Mouse (Mus musculus) hindbrain, embryonic 12.5 days (tissue): ENCODE results near the gene Zfp341. TPM values are rescaled to one million over a fixed set of nuclear protein-coding genes. Genes with fewer than 3 reads are reported as not detected.

Source experiments
- ATAC-seq: fragments of 200-750 bp; cut with Nextera tagmentation; 2 replicates; pipeline ENCODE4 v1.8.0; 2017; ENCODE audit warnings: moderate TSS enrichment; ENCODE audit not compliant: low FRiP score
- H3K27ac ChIP-seq: fragments of 300-500 bp; sonication (generic); 2 replicates; pipeline ENCODE4 v1.5.1; 2016; ENCODE audit warnings: mild to moderate bottlenecking
- H3K27me3 ChIP-seq: fragments of 300-500 bp; sonication (generic); 2 replicates; pipeline ENCODE4 v1.6.1; 2016; ENCODE audit warnings: mild to moderate bottlenecking
- H3K36me3 ChIP-seq: fragments of 300-500 bp; sonication (generic); 2 replicates; pipeline ENCODE4 v1.6.1; 2016; ENCODE audit warnings: mild to moderate bottlenecking
- H3K4me1 ChIP-seq: fragments of 300-500 bp; sonication (generic); 2 replicates; pipeline ENCODE4 v1.6.1; 2016
- H3K4me2 ChIP-seq: fragments of 300-500 bp; sonication (generic); replicated peaks from 2 replicates; pipeline ENCODE4 v1.6.1; 2016; ENCODE audit warnings: mild to moderate bottlenecking
- H3K4me3 ChIP-seq: fragments of 300-500 bp; sonication (generic); 2 replicates; pipeline ENCODE4 v1.5.1; 2016; ENCODE audit warnings: mild to moderate bottlenecking
- H3K9ac ChIP-seq: fragments of 300-500 bp; sonication (generic); 2 replicates; pipeline ENCODE4 v1.6.1; 2016; ENCODE audit warnings: mild to moderate bottlenecking, moderate library complexity
- H3K9me3 ChIP-seq: fragments of 300-500 bp; sonication (generic); replicated peaks from 2 replicates; pipeline ENCODE4 v1.6.1; 2016; ENCODE audit warnings: mild to moderate bottlenecking
- WGBS: fragments of 180-500 bp; shearing (Covaris S2); methylation state at CpG from one replicate; pipeline ENCODE4 v1.1.7; 2016; 5-methylcytosine and 5-hydroxymethylcytosine counted together
- polyA plus RNA-seq: library from polyadenylated mRNA; unstranded; fragments of >200 nt; fragmentation: Nextera tagmentation; extraction: Ambion mirVana; gene quantifications from 2 replicates; pipeline ENCODE4 v1.2.1, GENCODE M21; 2016

Zfp341 gene
- polyA plus RNA-seq, 1 experiment from 2014 or later, result 1.1 TPM

- no peak for ATAC-seq
- H3K27me3 ChIP-seq, result no peaks in the 10 kb centered on the region
- no peak overlapping the region for H3K4me2 ChIP-seq
- H3K4me3 ChIP-seq, result no peak overlapping the region
- 92% methylated on average over 6 of the region's 6 CpGs for WGBS
- no peak overlapping the region for H3K27ac ChIP-seq
- no peak overlapping the region for H3K9ac ChIP-seq
- peaks cover 4% of the 10 kb centered on the region; the same call in 1 of the 2 replicates for H3K9me3 ChIP-seq
- H3K36me3 ChIP-seq, result peaks cover 56% of the 10 kb centered on the region
- H3K4me1 ChIP-seq, result no peaks in the 10 kb centered on the region
Measured at GRCm38 (mm10) chr2:154642712-154643385, 29.8 kb downstream of the Zfp341 start.

DNA sequence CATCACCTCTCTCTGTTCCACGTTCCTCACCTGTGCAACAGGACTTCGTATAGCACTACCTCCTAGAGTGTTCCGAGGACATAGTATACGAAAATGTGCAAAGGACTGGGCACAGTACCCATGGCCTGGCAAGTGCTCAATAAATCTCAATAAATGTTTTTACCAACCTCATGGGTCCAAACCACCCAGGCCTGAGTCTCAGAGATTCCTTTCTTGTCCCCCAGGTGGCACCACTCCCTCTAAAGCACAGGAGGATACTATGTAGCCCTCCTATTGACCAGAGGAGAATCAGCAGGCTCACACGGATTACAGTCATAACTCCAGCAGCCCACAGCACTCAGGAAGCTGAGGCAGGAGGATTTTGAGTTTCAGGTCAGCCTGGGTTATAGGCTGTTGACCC, 33.5 kb downstream of the Zfp341 start:
- WGBS, result 83% methylated on average over 5 of the region's 5 CpGs
- H3K27ac ChIP-seq, result no peak overlapping the region
- H3K36me3 ChIP-seq, result peaks cover 39% of the 10 kb centered on the region
- no peaks in the 10 kb centered on the region for H3K9me3 ChIP-seq
- no peak for ATAC-seq
- no peak overlapping the region for H3K4me3 ChIP-seq
- no peaks in the 10 kb centered on the region for H3K27me3 ChIP-seq
- no peak overlapping the region for H3K9ac ChIP-seq
- no peak overlapping the region for H3K4me2 ChIP-seq
- no peaks in the 10 kb centered on the region for H3K4me1 ChIP-seq

GRCm38 (mm10) chr2:154648086-154648485, 35.0 kb downstream of the Zfp341 start:
- H3K4me1 ChIP-seq, result no peaks in the 10 kb centered on the region
- peaks cover 26% of the 10 kb centered on the region for H3K36me3 ChIP-seq
- no peak overlapping the region for H3K9ac ChIP-seq
- no peaks in the 10 kb centered on the region for H3K9me3 ChIP-seq
- H3K4me2 ChIP-seq, result no peak overlapping the region
- no peak for ATAC-seq
- H3K27ac ChIP-seq, result no peak overlapping the region
- WGBS, result 27% methylated on average over 3 of the region's 3 CpGs
- H3K27me3 ChIP-seq, result no peaks in the 10 kb centered on the region
- no peak overlapping the region for H3K4me3 ChIP-seq

- WGBS, result 85% methylated on average over 3 of the region's 3 CpGs
- no peaks in the 10 kb centered on the region for H3K27me3 ChIP-seq
- H3K4me2 ChIP-seq, result no peak overlapping the region
- H3K4me1 ChIP-seq, result no peaks in the 10 kb centered on the region
- no peak overlapping the region for H3K9ac ChIP-seq
- no peak overlapping the region for H3K27ac ChIP-seq
- H3K9me3 ChIP-seq, result no peaks in the 10 kb centered on the region
- H3K36me3 ChIP-seq, result peaks cover 8% of the 10 kb centered on the region; the same call in 1 of the 2 replicates
- no peak overlapping the region for H3K4me3 ChIP-seq
- no peak for ATAC-seq
Measured at GRCm38 (mm10) chr2:154650404-154650803, 37.3 kb downstream of the Zfp341 start.

GRCm38 (mm10) chr2:154651363-154651762, 38.3 kb downstream of the Zfp341 start, which contains the start of gene Chmp4b:
Gene Chmp4b, plus strand, starts transcription at chr2:154651705.
- no peak within 1 kb of the TSS for H3K4me2 ChIP-seq
- no peak within 1 kb of the TSS for H3K4me3 ChIP-seq
- no peaks in the 10 kb centered on the region for H3K36me3 ChIP-seq
- 54% methylated on average over 8 of the region's 8 CpGs for WGBS
- no peaks in the 10 kb centered on the region for H3K27me3 ChIP-seq
- ATAC-seq, result no peak
- no peaks in the 10 kb centered on the region for H3K4me1 ChIP-seq
- no peak within 1 kb of the TSS for H3K27ac ChIP-seq
- no peaks in the 10 kb centered on the region for H3K9me3 ChIP-seq
- H3K9ac ChIP-seq, result no peak within 1 kb of the TSS

DNA sequence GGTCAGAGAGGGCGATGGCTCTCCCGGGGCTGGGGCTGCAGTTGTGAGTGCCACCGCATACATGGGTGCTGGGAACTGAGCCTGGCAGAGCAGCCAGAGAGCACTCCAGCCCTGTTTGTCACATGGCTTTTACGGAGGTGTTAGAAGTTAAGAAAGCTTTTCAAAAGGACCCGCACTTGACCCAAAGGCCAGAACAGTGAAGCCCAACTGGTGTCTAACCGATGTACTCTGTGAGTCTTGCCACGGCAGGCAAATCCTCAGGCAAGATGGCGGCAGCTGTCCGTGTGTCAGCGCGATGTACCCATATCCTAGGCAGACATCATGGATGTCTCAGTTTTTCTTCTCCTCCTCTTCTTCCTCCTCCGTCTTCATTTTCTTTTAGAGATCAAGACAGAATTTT, 41.9 kb downstream of the Zfp341 start:
- Histone ChIP-seq H3K9ac (no peak overlapping the region), H3K27ac (no peak overlapping the region), H3K36me3 (no peaks in the 10 kb centered on the region; the same call in 1 of the 2 replicates), H3K27me3 (no peaks in the 10 kb centered on the region), H3K4me1 (peaks cover 22% of the 10 kb centered on the region), H3K9me3 (no peaks in the 10 kb centered on the region), H3K4me3 (no peak overlapping the region), H3K4me2 (no peak overlapping the region)
- ATAC-seq, result no peak
- WGBS, result 93% methylated on average over 12 of the region's 12 CpGs

DNA sequence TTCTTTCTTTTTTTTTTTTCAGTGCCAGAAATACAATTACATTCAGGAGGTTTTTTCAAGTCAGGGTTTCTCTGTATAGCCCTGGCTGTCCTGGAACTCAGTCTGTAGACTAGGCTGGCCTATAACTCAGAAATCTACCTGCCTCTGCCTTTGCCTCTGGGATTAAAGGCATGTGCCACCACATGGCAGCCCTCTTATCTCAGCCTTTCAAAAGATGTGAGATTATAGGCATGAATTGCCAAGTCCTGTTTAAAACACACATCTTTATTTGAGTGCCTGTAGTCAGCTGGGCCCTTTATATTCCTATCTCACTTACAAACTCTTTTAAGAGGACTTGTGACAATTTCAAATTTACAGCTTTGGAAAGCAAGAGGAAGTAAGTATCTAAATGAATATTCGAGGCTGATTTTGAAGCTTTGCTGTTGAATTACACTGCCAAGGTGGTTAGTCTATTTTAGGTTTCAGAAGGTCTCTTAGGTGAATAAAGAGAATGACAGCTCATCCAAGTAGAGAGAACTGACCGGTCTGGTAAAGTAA, 42.8 kb downstream of the Zfp341 start:
- Histone ChIP-seq H3K27ac (no peak overlapping the region), H3K9me3 (no peaks in the 10 kb centered on the region), H3K4me3 (no peak overlapping the region), H3K36me3 (peaks cover 7% of the 10 kb centered on the region), H3K27me3 (no peaks in the 10 kb centered on the region), H3K4me1 (peaks cover 22% of the 10 kb centered on the region), H3K9ac (no peak overlapping the region), H3K4me2 (no peak overlapping the region)
- 85% methylated on average over 2 of the region's 2 CpGs for WGBS
- no peak for ATAC-seq

DNA sequence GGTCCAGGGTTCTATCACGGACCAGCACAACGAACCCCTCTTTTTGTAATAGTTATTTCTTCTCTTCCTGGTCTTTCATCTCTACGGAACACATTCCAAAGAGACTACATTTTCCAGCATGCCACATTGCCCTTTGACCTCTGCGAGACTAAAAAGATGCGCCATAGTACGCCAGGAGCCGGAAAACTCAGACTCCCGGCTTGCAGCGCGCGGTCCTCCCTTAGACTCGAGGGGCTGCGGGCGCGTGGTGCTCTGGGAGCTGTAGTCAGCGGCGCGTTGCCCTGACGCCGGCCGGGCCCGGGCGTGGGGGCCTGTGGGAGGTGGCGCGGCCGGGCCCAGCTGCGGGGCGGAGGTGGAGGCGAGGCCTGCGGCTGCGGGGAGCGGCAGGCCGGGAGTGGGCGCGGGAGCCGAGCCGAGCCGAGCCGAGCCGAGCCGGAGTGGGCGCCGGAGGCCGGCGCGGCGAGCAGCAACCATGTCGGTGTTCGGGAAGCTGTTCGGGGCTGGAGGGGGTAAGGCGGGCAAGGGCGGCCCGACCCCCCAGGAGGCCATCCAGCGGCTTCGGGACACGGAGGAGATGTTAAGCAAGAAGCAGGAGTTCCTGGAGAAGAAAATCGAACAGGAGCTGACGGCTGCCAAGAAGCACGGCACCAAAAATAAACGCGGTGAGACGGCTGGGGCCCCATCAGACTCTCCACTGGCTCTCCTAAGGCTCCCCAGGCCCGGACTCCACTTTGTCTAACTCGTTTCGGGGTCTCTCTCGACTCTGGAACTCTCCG, 43.8 kb downstream of the Zfp341 start:
- under 1% methylated on average over 67 of the region's 67 CpGs for WGBS
- Histone ChIP-seq H3K4me2 (peak overlapping the region; percentile 94), H3K4me3 (peak overlapping the region; percentile 89), H3K27me3 (no peaks in the 10 kb centered on the region), H3K9me3 (no peaks in the 10 kb centered on the region), H3K27ac (peak overlapping the region; percentile 79), H3K36me3 (peaks cover 15% of the 10 kb centered on the region), H3K4me1 (peaks cover 22% of the 10 kb centered on the region), H3K9ac (peak overlapping the region; percentile 95)
- ATAC-seq, result peak; percentile 100

GRCm38 (mm10) chr2:154657486-154658237, 44.6 kb downstream of the Zfp341 start:
- no peaks in the 10 kb centered on the region for H3K9me3 ChIP-seq
- H3K4me2 ChIP-seq, result peak overlapping the region; percentile 94
- H3K27ac ChIP-seq, result peak overlapping the region; percentile 79
- H3K4me3 ChIP-seq, result peak overlapping the region; percentile 89
- peaks cover 22% of the 10 kb centered on the region for H3K4me1 ChIP-seq
- no peak for ATAC-seq
- WGBS, result 18% methylated on average over 12 of the region's 12 CpGs
- no peaks in the 10 kb centered on the region for H3K27me3 ChIP-seq
- H3K36me3 ChIP-seq, result peaks cover 17% of the 10 kb centered on the region
- H3K9ac ChIP-seq, result peak overlapping the region; percentile 95

- Histone ChIP-seq H3K9ac (peak overlapping the region; percentile 25; the same call in 1 of the 2 replicates), H3K4me3 (no peak overlapping the region), H3K27me3 (no peaks in the 10 kb centered on the region), H3K4me2 (peak overlapping the region; percentile 94), H3K36me3 (peaks cover 17% of the 10 kb centered on the region), H3K9me3 (no peaks in the 10 kb centered on the region), H3K4me1 (peaks cover 22% of the 10 kb centered on the region), H3K27ac (no peak overlapping the region)
- WGBS, result 91% methylated on average over 4 of the region's 4 CpGs
- no peak for ATAC-seq
Measured at GRCm38 (mm10) chr2:154659070-154659469, 46.0 kb downstream of the Zfp341 start.

DNA sequence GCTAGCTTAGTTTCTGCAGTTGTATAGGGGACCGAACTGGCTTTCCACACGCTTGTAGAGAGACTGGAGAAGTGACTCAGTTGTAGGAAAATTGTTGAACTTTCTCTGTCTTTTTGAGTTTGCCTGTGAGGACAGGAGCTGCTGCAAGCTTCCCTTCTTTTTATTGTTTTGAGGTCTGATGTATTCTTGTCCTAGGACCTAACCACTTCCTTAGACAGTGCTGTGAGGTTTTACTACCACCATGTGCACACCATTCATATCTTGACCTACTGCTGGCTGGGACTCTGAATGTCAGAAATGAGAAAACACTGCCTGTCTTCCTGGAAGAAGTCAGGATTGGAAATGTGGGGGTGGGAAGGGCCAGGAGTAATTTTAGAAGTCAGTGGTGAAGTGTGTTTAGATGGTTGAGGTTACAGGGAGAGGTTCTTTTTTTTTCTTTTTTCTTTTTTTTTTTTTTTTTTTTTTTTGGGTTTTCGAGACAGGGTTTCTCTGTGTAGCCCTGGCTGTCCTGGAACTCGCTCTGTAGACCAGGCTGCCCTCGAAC, 46.5 kb downstream of the Zfp341 start:
- 79% methylated on average over 4 of the region's 5 CpGs for WGBS

More for the DNA sequence above, 46.5 kb downstream of the Zfp341 start:
- Histone ChIP-seq H3K36me3 (peaks cover 17% of the 10 kb centered on the region), H3K27me3 (no peaks in the 10 kb centered on the region), H3K4me2 (peak overlapping the region; percentile 94; the same call in 1 of the 2 replicates), H3K27ac (no peak overlapping the region), H3K4me3 (no peak overlapping the region), H3K4me1 (peaks cover 22% of the 10 kb centered on the region), H3K9ac (no peak overlapping the region), H3K9me3 (no peaks in the 10 kb centered on the region)
- ATAC-seq, result no peak
